Mouse (Mus musculus) layer of hippocampus, adult 6 months (tissue): ENCODE measurements around the gene Vmn2r5. TPM values are rescaled to one million over a fixed set of nuclear protein-coding genes. Genes with fewer than 3 reads are reported as not detected.

Source experiments
- long read RNA-seq, 2 experiments: library from polyadenylated mRNA; unstranded; transcript quantifications; one replicate each; pipeline ENCODE4 v2.0.0; 2019 to 2020
- polyA plus RNA-seq: library from polyadenylated mRNA; unstranded; fragments of <200 nt; fragmentation: Nextera tagmentation; gene quantifications from 2 replicates; pipeline ENCODE4 v1.2.3, GENCODE M21; 2021

Gene Vmn2r5
- polyA plus RNA-seq = not detected in 2 replicates
- long read RNA-seq, experiment 1 = 0 reads
- long read RNA-seq, experiment 2 = 0 reads

DNA sequence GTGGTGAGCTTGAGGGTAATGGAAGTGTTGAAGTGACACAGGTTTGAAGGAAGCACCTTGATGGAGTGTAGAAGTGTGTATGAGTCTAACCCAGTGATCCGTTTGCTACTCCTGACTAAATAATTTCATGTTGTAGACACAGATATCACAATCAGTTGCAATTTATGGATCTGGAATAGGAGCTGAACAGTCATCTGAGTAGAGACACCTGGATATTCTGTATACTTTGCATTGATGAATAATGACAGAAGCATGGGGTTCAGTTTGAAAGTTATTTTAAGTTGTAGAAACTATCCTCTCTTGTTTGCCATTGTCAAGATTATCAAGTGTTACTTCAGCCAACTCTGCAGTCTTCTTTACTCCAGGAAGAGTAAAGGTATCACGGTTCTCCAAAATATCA is at the start of gene Vmn2r5:
Gene Vmn2r5, minus strand, starts transcription at position 101 of the 400 bp plus-strand sequence.

Other genes with a start within 250 kb of the Vmn2r5 start
- gene Vmn2r3, start 220.1 kb downstream of the Vmn2r5 start, polyA plus RNA-seq = not detected in 2 replicates
- gene Vmn2r4, start 94.5 kb downstream of the Vmn2r5 start, polyA plus RNA-seq = not detected in 2 replicates
- gene Vmn2r6, start 56.0 kb upstream of the Vmn2r5 start, polyA plus RNA-seq = not detected in 2 replicates